Mouse (Mus musculus): ENCODE measurements around the gene Pglyrp1. TPM values are rescaled to one million over a fixed set of nuclear protein-coding genes. Genes with fewer than 3 reads are reported as not detected.

The Pglyrp1 gene
- polyA plus RNA-seq, 1 experiment from 2014 or later: 1.5 TPM

GRCm38 (mm10) chr7:18923711-18924191 lies 52.6 kb downstream of the Pglyrp1 start:
- peak; percentile 71 for DNase-seq (ENCODE audit: low spot score)
- peaks cover 26% of the 10 kb centered on the region for H3K27me3 ChIP-seq (ENCODE audit: insufficient read depth, poor library complexity, severe bottlenecking)
- H3K4me3 ChIP-seq: peak overlapping the region; percentile 29
- H3K36me3 ChIP-seq: no peaks in the 10 kb centered on the region
- H3K9me3 ChIP-seq: no peaks in the 10 kb centered on the region
- 20% methylated on average over 4 of the region's 4 CpGs for WGBS
- H3K27ac ChIP-seq: peak overlapping the region; percentile 88
- H3K4me1 ChIP-seq (replicated peaks): peaks cover 74% of the 10 kb centered on the region

GRCm38 (mm10) chr7:18924321-18924720 lies 53.2 kb downstream of the Pglyrp1 start:
- DNase-seq (ENCODE audit: low spot score): peak; percentile 20
- Histone ChIP-seq H3K27ac (peak overlapping the region; percentile 88), H3K4me3 (peak overlapping the region; percentile 29), H3K36me3 (no peaks in the 10 kb centered on the region), H3K27me3 (ENCODE audit: insufficient read depth, poor library complexity, severe bottlenecking) (peaks cover 26% of the 10 kb centered on the region), H3K4me1 (replicated peaks) (peaks cover 74% of the 10 kb centered on the region), H3K9me3 (no peaks in the 10 kb centered on the region)
- 8% methylated on average over 8 of the region's 8 CpGs for WGBS

- H3K36me3 ChIP-seq: no peaks in the 10 kb centered on the region
- H3K4me1 ChIP-seq (replicated peaks): peaks cover 74% of the 10 kb centered on the region
- WGBS: under 1% methylated on average over 29 of the region's 45 CpGs
- peak within 1 kb of the TSS; percentile 98 for H3K27ac ChIP-seq
- peak; percentile 97 for DNase-seq (ENCODE audit: low spot score)
- H3K9me3 ChIP-seq: no peaks in the 10 kb centered on the region
- H3K27me3 ChIP-seq (ENCODE audit: insufficient read depth, poor library complexity, severe bottlenecking): peaks cover 26% of the 10 kb centered on the region
- H3K4me3 ChIP-seq: peak within 1 kb of the TSS; percentile 94
These were observed 54.2 kb downstream of the Pglyrp1 start, which contains the start of gene Nova2 for GRCm38 (mm10) chr7:18925162-18925938. Gene Nova2, plus strand, starts transcription at chr7:18925888.

DNA sequence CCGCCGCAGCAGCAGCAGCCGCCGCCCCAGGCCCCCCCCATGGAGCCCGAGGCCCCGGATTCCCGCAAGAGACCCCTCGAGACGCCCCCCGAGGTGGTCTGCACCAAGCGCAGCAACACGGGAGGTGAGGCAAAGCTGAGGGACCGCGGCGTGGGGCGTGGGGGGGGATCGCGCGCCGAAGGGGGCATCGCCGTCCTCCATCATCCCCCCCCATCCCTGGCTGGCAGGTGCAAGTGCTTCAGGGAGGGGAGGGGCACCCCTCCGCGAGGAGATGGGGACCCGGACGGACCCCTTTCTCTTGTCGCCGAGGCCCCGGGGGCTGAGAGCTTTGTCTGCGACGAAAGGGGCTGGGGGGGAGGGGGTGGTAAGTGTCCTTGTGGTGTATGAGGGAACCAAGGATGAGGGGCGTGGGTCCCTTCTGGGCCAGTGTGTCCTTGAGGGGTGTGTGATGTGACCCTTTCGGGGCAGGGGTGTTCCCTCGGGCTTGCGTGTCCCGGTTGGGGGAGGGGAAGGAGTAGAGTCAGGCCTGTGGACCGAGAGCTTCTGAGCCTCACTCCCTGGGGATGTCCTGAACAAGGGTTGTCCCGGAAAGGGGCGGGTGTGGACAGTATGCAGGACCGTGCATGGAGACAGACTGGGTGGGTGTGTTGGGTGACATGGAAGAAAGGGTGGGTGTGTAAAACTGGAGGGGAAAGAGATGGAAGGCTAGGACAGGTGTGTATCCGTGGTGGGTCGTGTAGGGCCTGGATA lies 55.1 kb downstream of the Pglyrp1 start:
- WGBS: 1% methylated on average over 42 of the region's 42 CpGs
- Histone ChIP-seq H3K36me3 (no peaks in the 10 kb centered on the region), H3K27me3 (ENCODE audit: insufficient read depth, poor library complexity, severe bottlenecking) (peaks cover 26% of the 10 kb centered on the region), H3K4me3 (peak overlapping the region; percentile 94), H3K9me3 (no peaks in the 10 kb centered on the region), H3K27ac (peak overlapping the region; percentile 98), H3K4me1 (replicated peaks) (peaks cover 70% of the 10 kb centered on the region)
- DNase-seq (ENCODE audit: low spot score): peak; percentile 42

DNA sequence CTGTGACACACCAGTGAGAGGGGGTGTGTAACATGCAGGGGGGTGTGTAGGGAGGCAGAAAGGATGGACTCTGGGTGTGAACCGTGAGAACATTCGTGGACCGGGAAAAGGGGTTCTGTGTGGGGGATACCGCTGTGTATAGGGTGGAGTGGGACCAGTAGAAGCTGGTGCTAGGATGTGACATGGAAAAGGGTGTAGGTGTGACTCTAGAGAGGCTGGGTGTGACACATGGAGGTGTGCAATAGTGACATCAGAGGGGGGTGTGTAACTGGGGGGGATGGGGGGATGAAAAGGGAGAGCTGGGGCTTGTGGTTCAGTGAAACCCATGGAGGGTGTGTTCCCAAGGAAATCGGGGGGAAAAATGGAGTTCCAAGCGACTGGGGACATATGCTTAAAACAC lies 55.8 kb downstream of the Pglyrp1 start:
- no peak for DNase-seq (ENCODE audit: low spot score)
- Histone ChIP-seq H3K27me3 (ENCODE audit: insufficient read depth, poor library complexity, severe bottlenecking) (peaks cover 23% of the 10 kb centered on the region), H3K4me3 (peak overlapping the region; percentile 94), H3K36me3 (no peaks in the 10 kb centered on the region), H3K9me3 (no peaks in the 10 kb centered on the region), H3K27ac (peak overlapping the region; percentile 98), H3K4me1 (replicated peaks) (peaks cover 63% of the 10 kb centered on the region)
- WGBS: 50% methylated on average over 6 of the region's 6 CpGs

DNA sequence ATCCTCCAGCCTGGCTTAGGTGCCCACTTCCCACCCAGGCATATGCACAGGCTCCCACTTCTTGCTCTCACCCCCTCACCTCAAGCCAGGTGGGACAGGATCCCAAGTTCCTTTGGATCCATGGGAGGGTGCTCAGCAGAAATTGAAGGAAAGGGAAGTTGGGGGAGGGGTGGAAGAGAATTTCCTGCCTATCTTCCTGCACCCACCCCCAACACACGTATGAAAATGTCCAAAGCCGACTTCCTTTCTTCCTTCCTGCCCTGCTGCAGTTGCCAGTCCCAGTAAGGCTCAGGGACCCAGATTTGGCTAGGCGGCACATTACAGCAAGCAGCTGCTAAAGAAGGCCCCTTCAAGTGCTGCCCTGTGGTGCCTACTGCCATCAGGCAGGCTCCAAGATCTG lies 56.6 kb downstream of the Pglyrp1 start:
- peaks cover 61% of the 10 kb centered on the region for H3K4me1 ChIP-seq (replicated peaks)
- peak overlapping the region; percentile 94 for H3K4me3 ChIP-seq
- H3K27me3 ChIP-seq (ENCODE audit: insufficient read depth, poor library complexity, severe bottlenecking): peaks cover 20% of the 10 kb centered on the region
- peak overlapping the region; percentile 2; the same call in 1 of the 2 replicates for H3K27ac ChIP-seq
- no peak for DNase-seq (ENCODE audit: low spot score)
- 56% methylated on average over 3 of the region's 3 CpGs for WGBS
- H3K36me3 ChIP-seq: no peaks in the 10 kb centered on the region
- no peaks in the 10 kb centered on the region for H3K9me3 ChIP-seq

Other genes with a start within 250 kb of the Pglyrp1 start
- gene Psg21, start 214.6 kb upstream of the Pglyrp1 start, polyA plus RNA-seq (2016; fragmentation: Nextera tagmentation; extraction: Ambion mirVana): not detected in 2 replicates
- not detected in 2 replicates for gene Psg20, start 185.1 kb upstream of the Pglyrp1 start, polyA plus RNA-seq (2016; fragmentation: Nextera tagmentation; extraction: Ambion mirVana)
- gene Psg22, start 153.2 kb upstream of the Pglyrp1 start, polyA plus RNA-seq (2016; fragmentation: Nextera tagmentation; extraction: Ambion mirVana): not detected in 2 replicates
- gene Psg19, start 72.8 kb upstream of the Pglyrp1 start, polyA plus RNA-seq (2016; fragmentation: Nextera tagmentation; extraction: Ambion mirVana): not detected in 2 replicates
- gene Psg17, start 49.7 kb upstream of the Pglyrp1 start, polyA plus RNA-seq (2016; fragmentation: Nextera tagmentation; extraction: Ambion mirVana): not detected in 2 replicates
- 0.26 and 0.31 TPM in 2 replicates for gene Mill2, start 31.4 kb upstream of the Pglyrp1 start, polyA plus RNA-seq (2016; fragmentation: Nextera tagmentation; extraction: Ambion mirVana)
- 36.8 and 39.2 TPM in 2 replicates for gene Ccdc61, start 39.1 kb downstream of the Pglyrp1 start, polyA plus RNA-seq (2016; fragmentation: Nextera tagmentation; extraction: Ambion mirVana)
- 3.5 and 7.3 TPM in 2 replicates for gene Nova2, start 54.6 kb downstream of the Pglyrp1 start, polyA plus RNA-seq (2016; fragmentation: Nextera tagmentation; extraction: Ambion mirVana)
- 0.09 TPM in 1 of 2 replicates, not detected in the other for gene Nanos2, start 116.1 kb downstream of the Pglyrp1 start, polyA plus RNA-seq (2016; fragmentation: Nextera tagmentation; extraction: Ambion mirVana)
- 4.1 and 5.0 TPM in 2 replicates for gene Mypop, start 119.9 kb downstream of the Pglyrp1 start, polyA plus RNA-seq (2016; fragmentation: Nextera tagmentation; extraction: Ambion mirVana)
- 23.2 and 31.1 TPM in 2 replicates for gene Irf2bp1, start 132.7 kb downstream of the Pglyrp1 start, polyA plus RNA-seq (2016; fragmentation: Nextera tagmentation; extraction: Ambion mirVana)
- gene Foxa3, start 152.2 kb downstream of the Pglyrp1 start, polyA plus RNA-seq (2016; fragmentation: Nextera tagmentation; extraction: Ambion mirVana): 0.07 TPM in 1 of 2 replicates, not detected in the other
- gene Sympk, start 153.0 kb downstream of the Pglyrp1 start, polyA plus RNA-seq (2016; fragmentation: Nextera tagmentation; extraction: Ambion mirVana): 45.9 and 57.2 TPM in 2 replicates
- gene Rsph6a, start 183.4 kb downstream of the Pglyrp1 start, polyA plus RNA-seq (2016; fragmentation: Nextera tagmentation; extraction: Ambion mirVana): not detected in 2 replicates
- 16.6 and 20.7 TPM in 2 replicates for gene Dmwd, start 204.9 kb downstream of the Pglyrp1 start, polyA plus RNA-seq (2016; fragmentation: Nextera tagmentation; extraction: Ambion mirVana)
- 9.9 and 10.2 TPM in 2 replicates for gene Dmpk, start 212.5 kb downstream of the Pglyrp1 start, polyA plus RNA-seq (2016; fragmentation: Nextera tagmentation; extraction: Ambion mirVana)
- 7.4 and 8.4 TPM in 2 replicates for gene Six5, start 223.3 kb downstream of the Pglyrp1 start, polyA plus RNA-seq (2016; fragmentation: Nextera tagmentation; extraction: Ambion mirVana)
- 1.2 and 1.5 TPM in 2 replicates for gene Gm4969, start 247.0 kb downstream of the Pglyrp1 start, polyA plus RNA-seq (2016; fragmentation: Nextera tagmentation; extraction: Ambion mirVana)
- gene Fbxo46, start 248.5 kb downstream of the Pglyrp1 start, polyA plus RNA-seq (2016; fragmentation: Nextera tagmentation; extraction: Ambion mirVana): 17.1 and 19.4 TPM in 2 replicates